Mouse (Mus musculus) neural tube, embryonic 11.5 days (tissue): ENCODE data around the gene Clstn3. TPM values are rescaled to one million over a fixed set of nuclear protein-coding genes. Genes with fewer than 3 reads are reported as not detected.
A peak's percentile ranks its signal among the peaks of the same experiment; 100 is the strongest.

Experiments used
- ATAC-seq: fragments of 200-750 bp; cut with Nextera tagmentation; 2 replicates; pipeline ENCODE4 v1.8.0; 2017; ENCODE audit warnings: moderate number of reproducible peaks, mild to moderate bottlenecking, moderate TSS enrichment, moderate library complexity; ENCODE audit not compliant: insufficient read depth, low FRiP score, low TSS enrichment
- DNase-seq: peaks from one replicate; pipeline ENCODE4 v3.0.0-alpha.2; 2015; ENCODE audit warnings: low spot score
- H3K27ac ChIP-seq: fragments of 300-500 bp; sonication (generic); 2 replicates; pipeline ENCODE4 v1.5.1; 2014; ENCODE audit warnings: low read depth, mild to moderate bottlenecking, low read length
- H3K27me3 ChIP-seq: fragments of 300-500 bp; sonication (generic); 2 replicates; pipeline ENCODE4 v1.6.1; 2014; ENCODE audit warnings: mild to moderate bottlenecking, low read length, mixed read lengths; ENCODE audit not compliant: control insufficient read depth, insufficient read depth
- H3K36me3 ChIP-seq: fragments of 300-500 bp; sonication (generic); 2 replicates; pipeline ENCODE4 v1.6.1; 2014; ENCODE audit warnings: mild to moderate bottlenecking, low read length, moderate library complexity, mixed read lengths; ENCODE audit not compliant: control insufficient read depth, insufficient read depth
- H3K4me1 ChIP-seq: fragments of 300-500 bp; sonication (generic); 2 replicates; pipeline ENCODE4 v1.6.1; 2014; ENCODE audit warnings: low read length, mixed read lengths; ENCODE audit not compliant: control insufficient read depth, insufficient read depth
- H3K4me2 ChIP-seq: fragments of 300-500 bp; sonication (generic); 2 replicates; pipeline ENCODE4 v1.6.1; 2014; ENCODE audit warnings: low read depth, mild to moderate bottlenecking, moderate library complexity
- H3K4me3 ChIP-seq: fragments of 300-500 bp; sonication (generic); 2 replicates; pipeline ENCODE4 v1.5.1; 2014; ENCODE audit warnings: low read depth, low read length
- H3K9ac ChIP-seq: fragments of 300-500 bp; sonication (generic); 2 replicates; pipeline ENCODE4 v1.6.1; 2014; ENCODE audit warnings: mild to moderate bottlenecking, low read length
- H3K9me3 ChIP-seq: fragments of 300-500 bp; sonication (generic); 2 replicates; pipeline ENCODE4 v1.6.1; 2016; ENCODE audit warnings: low read length; ENCODE audit not compliant: control insufficient read depth
- WGBS: fragments of 180-500 bp; shearing (Covaris S2); extraction: QIAGEN DNeasy Blood & Tissue Kit; methylation state at CpG from one replicate; pipeline ENCODE4 v1.1.7; 2014; 5-methylcytosine and 5-hydroxymethylcytosine counted together
- polyA plus RNA-seq: library from polyadenylated mRNA; unstranded; fragments of >200 nt; fragmentation: Nextera tagmentation; extraction: Ambion mirVana; gene quantifications from 2 replicates; pipeline ENCODE4 v1.2.1, GENCODE M21; 2014

The Clstn3 gene
- polyA plus RNA-seq, 1 experiment from 2014 or later: 17.2 TPM

DNA sequence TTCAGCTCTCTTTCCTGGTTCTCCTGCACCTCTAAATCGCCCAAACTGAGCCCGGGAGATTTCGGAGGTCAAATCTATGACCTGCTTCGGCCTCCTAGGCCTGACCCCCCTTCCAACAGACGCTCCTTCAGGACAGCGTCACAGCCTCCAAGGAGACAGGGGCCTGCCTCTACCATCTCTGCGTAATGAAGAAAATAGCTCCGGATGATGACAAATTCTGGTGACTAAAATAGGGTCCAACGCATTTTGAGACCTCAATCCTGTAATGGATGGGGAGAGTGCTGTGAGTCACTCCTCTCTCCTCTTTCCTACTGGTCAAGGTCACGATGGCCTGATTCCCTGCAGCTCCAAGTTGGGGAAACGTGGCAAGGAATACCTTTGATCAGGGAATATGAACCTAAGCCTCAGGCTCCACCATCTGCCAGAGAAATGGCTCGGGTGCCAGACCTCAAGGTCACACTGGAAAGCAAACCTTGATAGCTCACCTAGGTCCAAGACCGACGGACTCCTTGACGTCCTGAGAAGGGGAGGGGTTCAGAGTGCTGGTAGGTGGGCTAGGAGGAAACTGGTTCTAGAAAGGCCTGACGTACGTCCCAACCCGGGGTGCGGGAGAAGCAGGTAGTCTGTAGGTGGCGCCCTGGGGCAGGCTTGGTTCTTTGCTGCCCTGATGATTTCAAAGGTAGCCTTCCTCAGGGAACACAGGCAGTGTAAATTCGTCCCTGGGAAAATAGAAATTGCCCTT lies 49.1 kb downstream of the Clstn3 start:
- Histone ChIP-seq H3K4me3 (peak overlapping the region; percentile 75), H3K27me3 (no peaks in the 10 kb centered on the region), H3K9me3 (no peaks in the 10 kb centered on the region), H3K27ac (no peak overlapping the region), H3K36me3 (no peaks in the 10 kb centered on the region), H3K4me2 (peak overlapping the region; percentile 52), H3K4me1 (peaks cover 3% of the 10 kb centered on the region; the same call in 1 of the 2 replicates), H3K9ac (peak overlapping the region; percentile 77)
- ATAC-seq (peak; percentile 56), DNase-seq (peak; percentile 72)
- 5% methylated on average over 21 of the region's 21 CpGs for WGBS

DNA sequence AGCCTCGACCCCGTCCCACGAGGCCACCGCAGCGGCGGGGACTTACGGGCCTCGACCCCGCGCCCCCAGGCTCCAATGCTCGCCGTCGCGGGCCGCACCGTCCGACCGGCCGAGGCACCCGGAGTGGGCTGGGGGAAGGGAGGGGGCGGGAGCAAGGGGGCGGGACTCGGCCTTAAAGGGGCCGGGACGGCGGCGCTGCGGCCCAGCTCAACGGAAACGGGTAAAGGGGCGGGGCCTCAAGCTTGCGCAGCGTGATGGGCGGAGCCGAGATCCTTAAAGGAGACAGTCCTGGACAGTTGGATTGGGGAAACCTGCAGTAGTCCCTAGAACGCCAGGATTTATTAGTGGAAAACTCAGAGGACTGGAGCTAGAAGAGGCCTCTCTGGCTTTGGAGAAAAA lies 49.7 kb downstream of the Clstn3 start, which contains the start of gene Pex5:
TSS of gene Pex5 (minus strand) at position 141 of the 399 bp plus-strand sequence.
- Histone ChIP-seq H3K36me3 (no peaks in the 10 kb centered on the region), H3K9ac (peak within 1 kb of the TSS; percentile 77), H3K4me3 (peak within 1 kb of the TSS; percentile 75), H3K4me2 (peak within 1 kb of the TSS; percentile 52), H3K27ac (peak within 1 kb of the TSS; percentile 62), H3K9me3 (no peaks in the 10 kb centered on the region), H3K27me3 (no peaks in the 10 kb centered on the region), H3K4me1 (peaks cover 3% of the 10 kb centered on the region; the same call in 1 of the 2 replicates)
- 0% methylated on average over 23 of the region's 36 CpGs for WGBS
- peak; percentile 96 for DNase-seq
- peak; percentile 93 for ATAC-seq

DNA sequence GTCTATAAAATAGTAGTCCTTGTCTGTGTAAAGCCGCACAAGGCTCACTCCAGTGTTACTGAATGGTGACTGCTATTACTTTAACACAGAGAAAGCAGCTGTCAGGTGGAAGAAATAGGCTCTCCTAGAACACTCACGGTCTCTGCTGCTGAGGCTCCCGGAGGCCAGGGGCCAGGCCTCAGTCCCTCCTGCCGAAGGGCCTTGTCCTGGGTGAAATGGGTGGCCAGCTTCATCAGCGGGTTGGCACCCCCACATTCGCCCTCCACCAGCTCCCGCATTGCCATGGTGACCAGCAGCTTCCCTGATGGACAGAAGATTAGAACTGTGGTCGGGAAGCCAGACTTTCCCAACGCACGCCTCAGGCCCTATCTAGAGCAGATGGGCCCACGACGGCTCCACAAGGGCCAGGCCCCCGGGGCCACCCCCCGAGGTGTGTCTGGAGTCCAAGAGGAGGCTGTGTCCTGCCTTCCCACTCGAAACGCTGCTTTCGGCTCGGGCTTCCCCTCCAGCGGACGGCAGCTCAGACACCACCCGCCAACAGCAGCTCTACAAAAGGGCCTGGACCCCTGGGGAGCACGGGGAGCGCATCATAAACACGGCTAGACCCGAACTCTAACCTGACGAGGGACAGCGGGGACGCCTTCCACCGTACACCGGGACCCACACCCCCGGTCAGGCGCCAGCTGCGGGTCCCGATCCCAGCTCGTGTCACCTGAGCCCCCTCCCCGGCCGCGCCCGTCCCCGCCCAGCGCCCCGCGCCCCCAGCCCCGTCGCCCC lies 50.3 kb downstream of the Clstn3 start:
- H3K9ac ChIP-seq: peak overlapping the region; percentile 77
- no peaks in the 10 kb centered on the region for H3K27me3 ChIP-seq
- 3% methylated on average over 38 of the region's 45 CpGs for WGBS
- peak overlapping the region; percentile 75 for H3K4me3 ChIP-seq
- H3K36me3 ChIP-seq: no peaks in the 10 kb centered on the region
- peak overlapping the region; percentile 52 for H3K4me2 ChIP-seq
- no peaks in the 10 kb centered on the region for H3K9me3 ChIP-seq
- peak; percentile 72 for ATAC-seq
- peaks cover 3% of the 10 kb centered on the region; the same call in 1 of the 2 replicates for H3K4me1 ChIP-seq
- peak; percentile 65 for DNase-seq
- peak overlapping the region; percentile 62 for H3K27ac ChIP-seq

DNA sequence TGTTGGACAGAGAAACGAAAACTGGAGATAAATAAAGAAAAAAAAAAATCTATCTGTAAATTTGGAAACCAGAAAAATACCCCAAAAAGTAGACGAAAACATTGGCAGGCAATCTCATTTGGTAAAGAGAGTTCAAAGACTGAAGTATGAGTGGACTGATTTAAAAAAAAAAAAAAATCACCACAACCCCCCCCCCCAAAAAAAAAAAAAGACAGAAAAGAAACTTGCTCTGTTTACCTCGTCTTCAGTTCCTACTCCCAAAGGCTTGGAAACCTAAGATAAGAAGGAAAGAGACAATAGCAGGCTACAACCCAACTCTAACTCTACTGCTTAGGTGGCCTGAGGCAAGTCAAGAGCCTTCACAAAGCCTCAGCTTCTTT lies 50.8 kb downstream of the Clstn3 start:
- Histone ChIP-seq H3K4me1 (peaks cover 3% of the 10 kb centered on the region; the same call in 1 of the 2 replicates), H3K9ac (peak overlapping the region; percentile 77), H3K4me2 (peak overlapping the region; percentile 52), H3K4me3 (peak overlapping the region; percentile 75), H3K27ac (0 out of 2 replicates have a peak overlapping the region, but pooled peaks have one; percentile 62), H3K36me3 (no peaks in the 10 kb centered on the region), H3K27me3 (no peaks in the 10 kb centered on the region), H3K9me3 (no peaks in the 10 kb centered on the region)
- DNase-seq (no peak), ATAC-seq (no peak)
- 68% methylated on average over 3 of the region's 3 CpGs for WGBS

DNA sequence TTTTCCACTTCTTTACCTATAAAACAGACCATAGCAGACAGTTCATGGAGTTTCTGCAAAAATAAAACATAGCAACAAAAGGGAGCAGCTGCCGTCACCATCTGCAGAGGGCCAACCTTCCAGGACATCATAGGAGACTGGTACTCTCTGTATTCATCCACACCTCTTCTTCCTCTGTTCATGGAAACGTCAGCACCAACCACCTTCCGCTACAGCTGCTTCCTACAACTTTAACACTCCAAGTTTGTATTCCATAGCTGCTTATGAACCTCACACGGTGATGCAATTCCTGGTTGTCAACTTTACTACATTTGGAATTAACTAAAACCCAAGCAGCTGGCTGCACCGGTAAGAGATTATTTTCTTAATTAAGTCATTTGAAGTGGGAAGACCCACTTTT lies 56.2 kb downstream of the Clstn3 start:
- ATAC-seq: no peak

DNA sequence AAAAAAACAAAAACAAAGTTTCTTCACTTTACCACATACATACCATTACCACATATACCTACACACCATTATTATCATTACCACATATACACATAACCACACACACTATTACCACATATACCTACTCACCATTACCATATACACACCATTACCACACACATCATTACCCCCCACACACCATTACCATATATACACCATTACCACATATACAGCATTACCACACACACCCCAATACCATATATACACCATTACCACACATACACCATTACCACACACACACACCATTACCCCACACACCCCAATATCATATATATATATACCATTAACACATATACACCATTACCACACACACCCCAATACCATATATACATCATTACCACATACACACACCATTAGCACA lies 57.4 kb downstream of the Clstn3 start:
- H3K27me3 ChIP-seq: no peaks in the 10 kb centered on the region
- no peaks in the 10 kb centered on the region for H3K9me3 ChIP-seq
- no peak overlapping the region for H3K4me2 ChIP-seq
- H3K4me3 ChIP-seq: no peak overlapping the region
- no peak overlapping the region for H3K27ac ChIP-seq
- no peak overlapping the region for H3K9ac ChIP-seq
- no peaks in the 10 kb centered on the region for H3K4me1 ChIP-seq
- peaks cover 17% of the 10 kb centered on the region for H3K36me3 ChIP-seq
- ATAC-seq (0 out of 2 replicates have a peak, but pooled peaks have one; percentile 37), DNase-seq (no peak)

More for the DNA sequence above, 56.2 kb downstream of the Clstn3 start:
- no peak overlapping the region for H3K27ac ChIP-seq
- H3K4me3 ChIP-seq: no peak overlapping the region
- no peaks in the 10 kb centered on the region for H3K27me3 ChIP-seq
- H3K4me2 ChIP-seq: no peak overlapping the region
- H3K36me3 ChIP-seq: peaks cover 13% of the 10 kb centered on the region
- DNase-seq: no peak
- H3K9ac ChIP-seq: no peak overlapping the region
- no peaks in the 10 kb centered on the region for H3K9me3 ChIP-seq
- WGBS: 92% methylated on average over 5 of the region's 5 CpGs
- H3K4me1 ChIP-seq: no peaks in the 10 kb centered on the region

DNA sequence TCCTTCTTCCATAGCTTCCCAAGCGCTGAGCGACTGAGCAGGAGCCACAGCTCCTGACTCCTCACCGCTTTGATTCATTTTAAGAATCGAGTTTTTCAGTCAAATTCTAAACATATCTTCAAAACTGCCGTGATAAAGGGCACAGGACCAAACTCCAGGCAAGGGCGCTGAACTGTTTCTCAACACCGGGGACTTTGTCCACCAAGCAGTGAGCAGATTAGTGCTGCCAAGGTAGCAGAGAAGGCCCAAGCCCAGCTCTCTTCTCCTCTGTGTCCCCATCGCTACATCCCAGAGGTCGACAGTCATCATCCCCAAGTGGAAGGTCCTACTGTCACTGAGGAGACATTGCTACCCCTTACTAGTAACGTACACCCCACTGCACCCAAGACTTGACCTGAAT lies 58.3 kb downstream of the Clstn3 start:
- Histone ChIP-seq H3K4me3 (no peak overlapping the region), H3K27ac (no peak overlapping the region), H3K4me2 (no peak overlapping the region), H3K4me1 (no peaks in the 10 kb centered on the region), H3K36me3 (peaks cover 17% of the 10 kb centered on the region), H3K9ac (no peak overlapping the region), H3K9me3 (no peaks in the 10 kb centered on the region), H3K27me3 (no peaks in the 10 kb centered on the region)
- DNase-seq: no peak
- 96% methylated on average over 10 of the region's 10 CpGs for whole genome bisulfite sequencing
- no peak for ATAC-seq

DNA sequence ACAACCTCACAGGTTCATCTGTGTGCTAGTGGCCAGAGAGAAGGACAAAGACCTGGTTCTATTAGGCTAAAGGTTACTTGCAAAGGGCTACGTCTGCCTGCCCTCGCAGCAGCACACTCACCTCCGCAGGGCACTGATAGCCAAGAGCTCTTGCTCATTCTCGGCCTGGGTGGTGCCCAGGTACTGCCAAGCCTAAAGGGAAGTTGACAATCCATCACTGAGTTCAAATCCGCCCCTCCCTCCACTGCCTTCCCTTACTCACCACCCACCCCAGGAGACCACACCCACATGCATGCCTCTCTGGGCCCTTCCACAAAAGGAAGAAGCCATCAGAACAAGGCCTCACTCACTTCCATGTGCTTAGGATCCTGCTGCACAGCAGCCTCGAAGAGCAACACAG lies 64.9 kb downstream of the Clstn3 start:
- Histone ChIP-seq H3K27me3 (no peaks in the 10 kb centered on the region), H3K4me3 (no peak overlapping the region), H3K4me2 (no peak overlapping the region), H3K27ac (no peak overlapping the region), H3K36me3 (peaks cover 35% of the 10 kb centered on the region), H3K9me3 (no peaks in the 10 kb centered on the region; the same call in 1 of the 2 replicates), H3K9ac (no peak overlapping the region), H3K4me1 (no peaks in the 10 kb centered on the region)
- no peak for ATAC-seq
- 92% methylated on average over 6 of the region's 6 CpGs for WGBS
- no peak for DNase-seq
